Mouse (Mus musculus) heart, postnatal 10 days (tissue): ENCODE measurements around the gene Atxn2l. TPM values are rescaled to one million over a fixed set of nuclear protein-coding genes. Genes with fewer than 3 reads are reported as not detected.

Source experiments
- DNase-seq, 2 experiments: peaks; one replicate each; pipeline ENCODE4 v3.0.0; 2021
- intact Hi-C: fragments of 180-260 bp; cut with DNase I; formaldehyde crosslinking; loops from one replicate; pipeline ENCODE4 v1.15.1; 2025
- total RNA-seq, 2 experiments: library from RNA; stranded (reverse); gene quantifications; 2 replicates each; pipeline ENCODE4 v1.2.3; 2021

Gene Atxn2l
- 10 to 100 TPM; 54.2 to 54.5 TPM for total RNA-seq

- intact Hi-C loops: no loop called here
- peak; percentile 99 for DNase-seq
These were observed at the start of gene Atxn2l for GRCm38 (mm10) chr7:126503273-126503878. Atxn2l (minus strand) TSS chr7:126503437.

DNA sequence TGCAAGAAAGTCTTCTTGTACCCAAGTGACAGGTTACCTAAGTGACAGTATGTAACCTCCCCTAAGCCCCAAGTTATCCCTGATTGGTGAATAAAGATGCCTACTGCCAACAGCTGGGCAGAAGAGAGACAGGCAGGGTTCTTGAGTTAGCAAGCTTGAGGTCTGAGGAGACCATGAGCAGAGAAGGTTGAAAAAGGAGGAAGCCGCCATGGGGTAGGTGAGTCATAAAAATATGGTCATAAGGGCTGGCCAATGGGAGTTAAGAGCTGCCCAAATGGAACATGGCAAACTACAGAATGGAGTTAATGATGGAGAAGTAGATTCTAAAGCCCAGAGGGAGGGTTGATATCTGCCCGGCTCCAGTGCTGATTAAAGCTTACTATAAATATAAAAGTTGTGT is 42.4 kb upstream of the Atxn2l start:
- intact Hi-C loops: no loop called here
- DNase-seq: no peak

DNA sequence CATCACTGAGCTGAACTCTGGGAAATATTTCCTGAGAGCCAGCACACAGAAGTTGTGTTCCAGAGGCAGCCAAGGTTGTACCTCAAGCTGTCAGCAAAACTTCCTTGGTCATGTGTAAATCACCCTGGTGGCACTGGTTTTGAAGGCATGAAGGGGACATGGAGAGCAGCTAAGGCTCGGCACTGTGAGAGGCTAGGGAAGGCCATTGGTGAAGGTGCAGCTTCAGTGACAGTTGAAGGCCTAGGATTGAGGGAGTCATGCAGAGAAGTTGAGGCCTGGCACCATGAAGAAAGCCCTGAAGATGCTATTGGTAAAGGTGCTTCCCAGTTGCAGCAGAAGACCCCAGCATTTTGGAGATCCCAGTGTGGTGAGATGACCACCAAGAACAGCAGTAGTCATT is 38.4 kb upstream of the Atxn2l start:
- no peak for DNase-seq
- intact Hi-C loops: no loop called here

DNA sequence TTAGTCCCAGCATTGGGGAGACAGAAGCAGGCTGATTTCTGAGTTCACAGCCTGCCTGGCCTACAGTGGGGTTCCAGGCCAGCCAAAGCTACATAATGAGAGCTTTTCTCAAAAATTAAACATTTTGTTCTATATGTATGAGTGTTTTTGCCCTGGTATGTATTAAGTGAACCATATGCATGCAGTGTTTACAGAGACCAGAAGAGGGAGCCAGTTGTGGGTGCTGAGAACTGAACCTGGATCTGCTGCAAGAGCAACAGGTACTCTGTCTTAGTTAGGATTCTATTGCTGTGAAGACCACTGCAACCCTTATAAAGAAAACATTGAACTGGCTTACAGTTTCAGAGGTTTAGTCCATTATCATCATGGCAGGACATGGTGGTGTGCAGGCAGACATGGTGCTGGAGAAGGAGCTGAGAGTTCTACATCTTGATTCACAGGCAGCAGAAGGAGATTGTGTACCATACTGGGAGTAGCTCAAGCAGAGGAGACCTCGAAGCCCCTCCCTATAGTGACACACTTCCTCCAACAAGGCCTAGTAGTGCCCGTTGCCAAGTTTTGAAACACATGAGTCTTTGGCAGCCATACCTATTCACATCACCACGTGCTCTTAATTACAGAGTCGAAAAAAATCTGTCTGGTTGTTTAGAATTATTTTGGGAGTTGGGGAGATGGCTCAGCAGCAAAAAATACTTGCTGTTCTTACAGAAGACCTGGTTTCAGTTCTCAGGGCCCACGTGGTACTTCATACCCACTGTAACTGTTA is 34.8 kb upstream of the Atxn2l start:
- DNase-seq: peak; percentile 16 to 25
- intact Hi-C loops: no loop called here

DNA sequence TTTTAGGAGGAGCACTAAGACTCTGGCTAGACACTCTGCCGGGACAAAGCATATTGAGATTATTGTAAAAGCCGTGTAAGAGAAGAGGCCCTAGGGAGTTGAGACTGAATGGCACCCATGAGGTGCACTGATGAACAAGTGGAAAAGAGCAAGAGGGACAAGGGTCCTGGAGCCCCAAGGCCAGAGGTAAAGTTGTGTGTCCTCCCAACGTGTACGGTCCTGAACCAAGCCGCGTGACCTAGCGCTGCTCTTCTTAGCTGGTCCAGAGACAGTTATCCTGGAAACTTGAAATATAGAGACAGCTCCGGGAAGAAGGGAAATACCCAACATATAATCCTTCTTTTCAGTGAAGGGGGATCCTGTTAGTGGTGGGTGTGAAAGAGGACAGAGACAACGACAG is 33.2 kb upstream of the Atxn2l start:
- intact Hi-C loops: no loop called here
- no peak for DNase-seq

GRCm38 (mm10) chr7:126535766-126536165 is 32.5 kb upstream of the Atxn2l start:
- peak; percentile 20 to 27 for DNase-seq

DNA sequence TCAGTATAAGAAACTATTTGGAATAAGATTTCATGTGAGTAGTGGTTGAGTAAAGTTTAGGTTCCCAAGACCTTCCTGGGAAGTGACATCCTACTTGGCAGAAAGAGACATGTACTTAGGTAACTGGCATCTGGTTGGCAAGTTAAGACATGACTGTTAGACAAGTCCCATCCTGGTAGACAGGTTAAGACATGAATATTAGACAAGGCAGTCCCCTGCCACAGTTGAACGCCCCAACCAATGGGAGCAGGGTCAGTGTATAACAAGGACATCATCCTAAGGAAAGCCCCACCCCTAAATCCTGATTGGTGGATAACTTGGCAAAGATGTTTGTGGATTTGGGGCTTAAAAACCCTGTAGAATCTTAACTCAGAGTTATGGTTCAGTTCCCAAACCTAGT is 30.2 kb upstream of the Atxn2l start:
- intact Hi-C loops: no loop called here
- DNase-seq: no peak

More at GRCm38 (mm10) chr7:126535766-126536165, 32.5 kb upstream of the Atxn2l start:
- intact Hi-C loops: no loop called here

DNA sequence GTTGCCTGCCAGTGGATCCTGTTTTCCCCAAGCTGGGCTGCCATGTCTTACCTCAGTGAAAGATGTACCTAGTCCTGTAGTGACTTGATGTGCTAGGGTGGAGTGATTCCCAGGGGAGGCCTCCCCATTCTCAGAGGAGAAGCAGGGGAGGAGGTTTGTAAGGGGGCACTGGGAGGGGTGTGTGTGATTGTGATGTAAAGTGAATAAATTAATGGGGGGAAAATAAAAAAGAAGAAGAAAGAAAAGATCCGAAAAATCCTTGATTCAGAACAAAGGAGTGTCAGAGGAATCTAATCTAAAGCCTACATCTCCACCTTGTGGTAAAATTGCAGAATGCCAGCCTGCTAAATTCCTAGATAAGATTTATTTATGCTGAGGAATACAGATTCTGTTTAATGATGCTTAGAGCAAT is 24.9 kb upstream of the Atxn2l start:
- intact Hi-C loops: loop anchor here (1.0 to 2.0 kb wide), 4 partner anchors 21 to 203 kb away; no protein-coding TSS in a partner anchor
- peak; percentile 24 to 36 for DNase-seq

DNA sequence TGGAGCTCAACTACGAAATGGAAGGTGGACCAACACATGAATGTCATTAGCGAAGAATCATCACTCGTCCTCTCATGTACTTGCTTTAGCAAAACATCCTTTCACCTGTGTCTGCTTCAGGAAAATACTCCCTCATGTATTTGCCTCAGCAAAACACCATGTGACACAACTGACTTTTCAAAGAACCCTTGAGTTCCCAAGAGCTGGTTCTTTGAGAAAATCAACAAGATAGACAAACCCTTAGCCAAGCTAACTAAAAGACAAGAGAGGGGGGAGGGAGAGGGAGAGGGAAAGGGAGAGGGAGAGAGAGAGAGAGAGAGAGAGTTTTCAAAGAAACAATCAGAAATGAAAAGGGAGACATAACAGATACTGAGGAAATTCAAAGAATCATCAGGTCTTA is 20.1 kb upstream of the Atxn2l start:
- intact Hi-C loops: no loop called here
- DNase-seq: no peak

- peak; percentile 28 to 36 for DNase-seq
- intact Hi-C loops: no loop called here
These were observed 16.3 kb upstream of the Atxn2l start for GRCm38 (mm10) chr7:126519513-126519912.

- no peak for DNase-seq
- intact Hi-C loops: no loop called here
These were observed 15.2 kb upstream of the Atxn2l start for GRCm38 (mm10) chr7:126518261-126518941.

- DNase-seq: no peak
- intact Hi-C loops: no loop called here
These were observed 8.1 kb upstream of the Atxn2l start for GRCm38 (mm10) chr7:126511287-126511686.

DNA sequence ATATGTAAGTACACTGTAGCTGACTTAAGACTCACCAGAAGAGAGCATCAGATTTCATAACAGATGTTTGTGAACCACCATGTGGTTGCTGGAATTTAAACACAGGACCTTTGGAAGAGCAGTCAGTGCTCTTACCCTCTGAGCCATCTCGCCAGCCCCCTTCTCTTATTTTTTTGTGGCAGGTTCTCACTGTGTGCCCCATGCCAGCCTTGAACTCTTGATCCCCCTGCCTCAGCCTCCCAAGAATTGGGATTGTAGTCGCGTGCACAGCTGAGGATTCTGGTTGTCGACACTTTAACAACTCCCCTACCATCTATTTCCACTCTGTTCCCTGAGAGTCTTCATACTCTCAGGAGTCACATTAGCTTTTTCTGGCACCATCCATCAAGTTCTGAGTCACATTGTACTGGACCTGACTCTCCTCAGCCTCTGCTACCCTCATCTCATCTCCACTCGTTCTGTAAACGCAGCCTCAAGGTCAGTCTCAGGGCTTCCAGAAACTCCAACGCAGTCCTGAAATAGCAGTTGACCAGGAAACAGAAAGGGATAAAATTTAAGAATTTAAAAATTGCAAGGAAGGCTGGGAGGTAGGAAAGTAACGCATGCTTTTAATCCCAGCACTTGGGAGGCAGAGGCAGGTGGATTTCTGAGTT is 4.0 kb upstream of the Atxn2l start:
- intact Hi-C loops: loop anchor here (2.0 kb wide), 1 partner anchor 22 kb away; no protein-coding TSS in a partner anchor
- no peak for DNase-seq

- intact Hi-C loops: no loop called here
- DNase-seq: no peak
These were observed 1.7 kb upstream of the Atxn2l start for GRCm38 (mm10) chr7:126504913-126505312.

GRCm38 (mm10) chr7:126502751-126503150 is 486 bp downstream of the Atxn2l start:
- intact Hi-C loops: no loop called here
- DNase-seq: no peak

- intact Hi-C loops: no loop called here
- DNase-seq: peak; percentile 95
These were observed 1.1 kb downstream of the Atxn2l start for GRCm38 (mm10) chr7:126502023-126502741.

DNA sequence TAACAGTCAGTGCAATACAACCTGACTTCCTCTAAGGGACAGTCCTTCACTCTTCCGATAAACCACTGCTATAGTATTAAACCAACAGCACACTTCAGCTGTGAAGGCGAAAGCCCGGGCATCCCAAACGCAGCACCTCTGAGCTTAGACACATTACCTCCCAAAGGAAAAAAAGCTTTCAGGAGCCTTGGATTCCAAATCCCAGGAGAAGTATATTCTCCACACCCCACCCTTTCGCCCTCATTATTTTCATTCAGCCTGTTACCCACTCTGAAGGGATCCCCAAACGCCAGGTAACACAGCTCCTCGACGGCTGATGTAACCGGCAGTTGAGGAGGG is 1.6 kb downstream of the Atxn2l start:
- no peak for DNase-seq
- intact Hi-C loops: no loop called here

- DNase-seq: no peak
- intact Hi-C loops: no loop called here
These were observed 3.8 kb downstream of the Atxn2l start for GRCm38 (mm10) chr7:126499416-126499815.

DNA sequence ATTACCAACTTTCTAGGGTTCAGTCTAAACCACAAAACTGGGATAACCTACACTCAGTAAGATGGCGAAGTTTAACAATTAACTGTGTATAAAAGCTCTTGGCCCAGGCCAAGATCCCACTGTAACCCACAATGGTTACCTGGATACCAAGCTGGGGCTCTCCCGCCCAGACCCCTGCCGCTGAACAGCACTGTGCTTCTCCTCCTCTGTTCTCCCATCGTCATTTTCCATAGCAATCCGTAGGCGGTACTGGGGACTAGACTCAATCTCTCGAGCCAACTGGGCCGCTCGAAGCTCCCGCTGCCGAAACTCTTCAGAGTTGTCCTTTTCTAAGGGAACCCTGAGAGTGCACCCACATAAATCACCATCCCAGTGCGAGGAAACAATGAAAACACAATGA is 5.3 kb downstream of the Atxn2l start:
- DNase-seq: no peak
- intact Hi-C loops: no loop called here

GRCm38 (mm10) chr7:126496475-126496874 is 6.8 kb downstream of the Atxn2l start:
- intact Hi-C loops: no loop called here

DNA sequence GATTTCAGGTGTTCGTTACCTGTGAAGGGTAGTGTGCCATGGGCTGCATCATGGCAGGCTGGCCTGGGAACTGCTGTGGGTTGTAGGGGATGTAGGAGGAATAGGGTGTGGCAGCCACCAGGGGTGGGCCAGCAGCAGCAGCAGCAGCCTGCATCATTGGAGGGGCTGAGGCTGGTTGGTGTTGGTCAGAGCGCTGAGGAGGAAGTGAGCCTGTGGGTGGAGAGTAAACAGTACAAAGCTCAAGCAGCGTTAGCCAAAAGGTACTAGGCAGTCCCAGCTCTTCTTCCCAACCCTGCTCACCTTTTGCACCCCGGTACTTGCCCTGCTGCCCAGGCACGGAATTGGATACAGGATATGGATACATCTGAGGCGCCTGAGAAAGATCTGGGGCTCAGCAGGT is 9.1 kb downstream of the Atxn2l start:
- no peak for DNase-seq
- intact Hi-C loops: no loop called here

More at GRCm38 (mm10) chr7:126496475-126496874, 6.8 kb downstream of the Atxn2l start:
- no peak for DNase-seq
